Mouse (Mus musculus): ENCODE data around the gene Fam57b. TPM values are rescaled to one million over a fixed set of nuclear protein-coding genes. Genes with fewer than 3 reads are reported as not detected.
"Not testable (repeated sequence)": the region's sequence is repeated elsewhere in the genome, so short reads cannot be mapped to it uniquely, and the experiment has no call there.

The Fam57b gene
- total and polyA plus RNA-seq, 2 experiments from 2014 or later, result 0.99 to 2.6 TPM

- Histone ChIP-seq H3K4me2 (ENCODE audit: low read depth, low read length) (no peak overlapping the region; the same call in 1 of the 2 replicates), H3K27me3 (ENCODE audit: control insufficient read depth, insufficient read depth, low read length) (no peaks in the 10 kb centered on the region), H3K9ac (replicated peaks; ENCODE audit: low read depth, low read length) (no peak overlapping the region), H3K4me3 (ENCODE audit: low read depth, low read length) (no peak overlapping the region), H3K9me3 (replicated peaks; ENCODE audit: control insufficient read depth, low read length) (no peaks in the 10 kb centered on the region), H3K4me1 (ENCODE audit: control insufficient read depth, insufficient read depth) (peaks cover 24% of the 10 kb centered on the region; the same call in 1 of the 2 replicates), H3K36me3 (replicated peaks; ENCODE audit: control insufficient read depth, insufficient read depth, low read length) (peaks cover 7% of the 10 kb centered on the region; the same call in 1 of the 2 replicates), H3K27ac (ENCODE audit: low read depth) (no peak overlapping the region)
- TF ChIP-seq CTCF (IDR thresholded peaks at IDR 0.05; ENCODE audit: low read depth) (no peak), EP300 (IDR thresholded peaks at IDR 0.05; ENCODE audit: low read depth) (no peak)
- ATAC-seq (ENCODE audit: insufficient read depth, low read depth), result no peak
- 66% methylated on average over 3 of the region's 3 CpGs for WGBS
- no peak for DNase-seq (ENCODE audit: low spot score)
Observed at GRCm38 (mm10) chr7:126778147-126778546, 19.3 kb upstream of the Fam57b start.

DNA sequence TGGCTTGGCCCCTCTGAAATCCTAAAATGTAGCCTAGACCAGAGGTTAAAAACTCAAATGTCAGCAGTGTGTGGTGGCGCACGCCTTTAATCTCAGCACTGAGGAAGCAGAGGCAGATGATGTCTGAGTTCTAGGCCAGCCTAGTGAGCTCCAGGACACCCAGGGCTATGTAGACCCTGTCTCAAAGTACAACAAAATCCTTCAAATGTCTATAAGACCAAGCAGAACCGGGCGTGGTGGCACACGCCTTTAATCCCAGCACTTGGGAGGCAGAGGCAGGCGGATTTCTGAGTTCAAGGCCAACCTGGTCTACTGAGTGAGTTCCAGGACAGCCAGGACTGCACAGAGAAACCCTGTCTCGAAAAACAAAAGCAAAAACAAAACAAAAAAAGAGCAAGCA, 18.4 kb upstream of the Fam57b start:
- ATAC-seq (ENCODE audit: insufficient read depth, low read depth), result not testable (repeated sequence)
- WGBS, result 87% methylated on average over 7 of the region's 7 CpGs

DNA sequence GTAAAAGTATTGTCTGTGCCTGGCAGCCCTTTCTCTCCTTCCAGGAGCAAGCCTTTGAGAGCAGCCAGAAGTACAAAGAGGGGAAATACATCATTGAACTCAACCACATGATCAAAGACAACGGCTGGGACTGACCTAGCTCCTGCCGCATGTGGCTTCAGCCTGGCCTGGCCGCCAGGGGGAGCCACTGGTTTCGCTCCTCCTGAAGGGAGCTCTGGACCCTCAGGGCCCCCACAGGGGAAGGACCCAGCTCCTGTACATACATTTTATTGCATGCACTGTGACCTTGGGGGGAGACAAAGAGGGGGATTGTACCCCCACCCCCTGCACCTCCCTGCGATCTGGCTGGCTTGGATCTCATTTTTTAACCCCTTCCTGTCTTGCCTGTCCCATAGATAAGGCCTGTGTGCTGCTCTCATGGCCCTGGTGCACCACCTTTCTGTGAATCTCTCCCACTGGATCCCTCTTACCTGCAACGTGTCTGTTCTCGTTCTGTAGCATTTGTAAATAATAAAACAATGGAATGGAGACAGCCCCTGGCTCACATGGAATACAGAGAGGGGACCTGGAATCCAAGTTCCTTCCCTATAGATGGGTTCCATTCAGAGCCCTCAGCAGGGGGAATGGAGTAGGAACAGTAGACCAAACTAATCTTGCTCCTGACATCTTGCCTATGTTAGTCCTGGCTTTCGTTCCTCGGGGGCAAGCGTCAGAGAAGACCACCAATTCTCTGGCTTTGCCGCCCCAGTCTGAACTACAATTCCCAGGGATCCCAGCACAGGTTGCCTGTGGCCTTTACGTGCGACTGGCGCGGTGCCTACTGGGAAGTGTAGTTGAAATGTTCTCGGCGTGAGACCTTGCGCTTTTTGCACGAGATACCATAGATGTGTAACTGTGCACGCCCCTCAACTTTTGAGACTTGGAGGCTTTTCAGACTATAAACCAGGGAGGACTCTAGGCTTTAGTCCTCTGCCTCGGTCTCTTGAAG, 17.2 kb upstream of the Fam57b start:
- Histone ChIP-seq H3K36me3 (replicated peaks; ENCODE audit: control insufficient read depth, insufficient read depth, low read length) (peaks cover 18% of the 10 kb centered on the region; the same call in 1 of the 2 replicates), H3K4me3 (ENCODE audit: low read depth, low read length) (peak overlapping the region; percentile 52), H3K27me3 (ENCODE audit: control insufficient read depth, insufficient read depth, low read length) (no peaks in the 10 kb centered on the region), H3K9ac (replicated peaks; ENCODE audit: low read depth, low read length) (peak overlapping the region; percentile 50), H3K4me2 (ENCODE audit: low read depth, low read length) (peak overlapping the region; percentile 91), H3K27ac (ENCODE audit: low read depth) (peak overlapping the region; percentile 46), H3K9me3 (replicated peaks; ENCODE audit: control insufficient read depth, low read length) (no peaks in the 10 kb centered on the region), H3K4me1 (ENCODE audit: control insufficient read depth, insufficient read depth) (peaks cover 24% of the 10 kb centered on the region; the same call in 1 of the 2 replicates)
- TF ChIP-seq EP300 (IDR thresholded peaks at IDR 0.05; ENCODE audit: low read depth) (0 out of 2 replicates have a peak, but pooled peaks have one; percentile 49), CTCF (IDR thresholded peaks at IDR 0.05; ENCODE audit: low read depth) (peak; percentile 87)
- DNase-seq (ENCODE audit: low spot score) (peak; percentile 85), ATAC-seq (ENCODE audit: insufficient read depth, low read depth) (peak; percentile 66)
- 3% methylated on average over 21 of the region's 21 CpGs for WGBS

More for the DNA sequence above, 18.4 kb upstream of the Fam57b start:
- H3K4me3 ChIP-seq (ENCODE audit: low read depth, low read length); H3K9ac ChIP-seq (replicated peaks; ENCODE audit: low read depth, low read length); H3K27ac ChIP-seq (ENCODE audit: low read depth); H3K36me3 ChIP-seq (replicated peaks; ENCODE audit: control insufficient read depth, insufficient read depth, low read length); DNase-seq (ENCODE audit: low spot score); H3K27me3 ChIP-seq (ENCODE audit: control insufficient read depth, insufficient read depth, low read length); H3K9me3 ChIP-seq (replicated peaks; ENCODE audit: control insufficient read depth, low read length); H3K4me2 ChIP-seq (ENCODE audit: low read depth, low read length): not testable (repeated sequence)
- H3K4me1 ChIP-seq (ENCODE audit: control insufficient read depth, insufficient read depth), result peaks cover 24% of the 10 kb centered on the region; the same call in 1 of the 2 replicates

GRCm38 (mm10) chr7:126780971-126781635, 16.4 kb upstream of the Fam57b start, which contains the start of gene Tbx6:
TSS of gene Tbx6 (plus strand) at chr7:126781483.
- TF ChIP-seq EP300 (IDR thresholded peaks at IDR 0.05; ENCODE audit: low read depth) (no peak), CTCF (IDR thresholded peaks at IDR 0.05; ENCODE audit: low read depth) (no peak)
- peaks cover 26% of the 10 kb centered on the region for H3K36me3 ChIP-seq (replicated peaks; ENCODE audit: control insufficient read depth, insufficient read depth, low read length)
- 8% methylated on average over 22 of the region's 22 CpGs for WGBS
- no peaks in the 10 kb centered on the region for H3K9me3 ChIP-seq (replicated peaks; ENCODE audit: control insufficient read depth, low read length)
- H3K4me2 ChIP-seq (ENCODE audit: low read depth, low read length), result peak within 1 kb of the TSS; percentile 91
- ATAC-seq (ENCODE audit: insufficient read depth, low read depth) (no peak), DNase-seq (ENCODE audit: low spot score) (no peak)
- H3K27me3 ChIP-seq (ENCODE audit: control insufficient read depth, insufficient read depth, low read length), result no peaks in the 10 kb centered on the region
- peaks cover 22% of the 10 kb centered on the region; the same call in 1 of the 2 replicates for H3K4me1 ChIP-seq (ENCODE audit: control insufficient read depth, insufficient read depth)
- peak within 1 kb of the TSS; percentile 52 for H3K4me3 ChIP-seq (ENCODE audit: low read depth, low read length)
- peak within 1 kb of the TSS; percentile 22; the same call in 1 of the 2 replicates for H3K27ac ChIP-seq (ENCODE audit: low read depth)
- peak within 1 kb of the TSS; percentile 50 for H3K9ac ChIP-seq (replicated peaks; ENCODE audit: low read depth, low read length)

DNA sequence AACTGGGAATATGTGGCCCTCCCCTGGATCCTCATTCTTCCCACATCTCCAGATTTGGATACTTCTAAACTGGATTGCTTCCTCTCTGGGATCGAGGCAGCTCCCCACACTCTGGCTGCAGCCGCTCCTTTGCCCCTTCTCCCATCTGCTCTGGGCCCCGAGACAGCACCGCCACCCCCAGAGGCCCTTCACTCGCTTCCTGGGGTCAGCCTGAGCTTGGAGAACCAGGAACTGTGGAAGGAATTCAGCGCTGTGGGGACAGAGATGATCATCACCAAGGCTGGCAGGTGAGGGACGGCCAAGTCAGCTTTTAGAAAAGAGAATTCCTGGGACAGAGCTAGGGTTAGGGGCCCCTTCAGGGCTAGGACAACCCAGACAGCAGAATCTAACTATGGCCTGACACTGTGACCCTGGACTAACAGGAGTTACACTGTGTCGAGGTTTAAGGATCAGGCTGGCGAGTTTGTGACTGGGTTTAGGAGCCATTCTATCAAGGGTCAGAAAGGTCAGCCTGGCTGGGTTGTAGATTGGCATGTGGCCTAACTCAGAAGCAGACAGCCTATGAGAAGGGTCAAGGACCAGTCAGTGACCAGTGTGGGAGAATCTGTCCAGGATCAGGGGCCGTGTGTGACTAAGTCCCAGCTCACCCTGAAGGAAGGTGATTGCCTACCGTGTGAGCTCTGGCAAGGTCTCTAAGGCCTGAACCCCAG, 15.7 kb upstream of the Fam57b start:
- Histone ChIP-seq H3K27me3 (ENCODE audit: control insufficient read depth, insufficient read depth, low read length) (no peaks in the 10 kb centered on the region), H3K4me1 (ENCODE audit: control insufficient read depth, insufficient read depth) (peaks cover 18% of the 10 kb centered on the region; the same call in 1 of the 2 replicates), H3K9ac (replicated peaks; ENCODE audit: low read depth, low read length) (no peak overlapping the region), H3K36me3 (replicated peaks; ENCODE audit: control insufficient read depth, insufficient read depth, low read length) (peaks cover 33% of the 10 kb centered on the region), H3K4me3 (ENCODE audit: low read depth, low read length) (no peak overlapping the region), H3K4me2 (ENCODE audit: low read depth, low read length) (no peak overlapping the region), H3K9me3 (replicated peaks; ENCODE audit: control insufficient read depth, low read length) (no peaks in the 10 kb centered on the region), H3K27ac (ENCODE audit: low read depth) (no peak overlapping the region)
- TF ChIP-seq CTCF (IDR thresholded peaks at IDR 0.05; ENCODE audit: low read depth) (no peak), EP300 (IDR thresholded peaks at IDR 0.05; ENCODE audit: low read depth) (no peak)
- ATAC-seq (ENCODE audit: insufficient read depth, low read depth) (no peak), DNase-seq (ENCODE audit: low spot score) (no peak)
- WGBS, result 50% methylated on average over 11 of the region's 11 CpGs

All from heart, postnatal 0 days (tissue).